Mouse (Mus musculus) C2C12 (cell line): Measurements from ENCODE around the gene Slc26a1. TPM values are rescaled to one million over a fixed set of nuclear protein-coding genes. Genes with fewer than 3 reads are reported as not detected.

Source experiments
- H3K27me3 ChIP-seq: one replicate; pipeline ENCODE4 v1.6.1; 2011; ENCODE audit not compliant: control insufficient read depth, insufficient read depth, insufficient read length
- H3K36me3 ChIP-seq: one replicate; pipeline ENCODE4 v1.6.1; 2011; ENCODE audit not compliant: control insufficient read depth, insufficient read depth
- H3K4me3 ChIP-seq: one replicate; pipeline ENCODE4 v1.5.1; 2011; ENCODE audit warnings: mild to moderate bottlenecking, control low read depth; ENCODE audit not compliant: poor library complexity, insufficient read depth, severe bottlenecking
- H3K79me2 ChIP-seq: one replicate; pipeline ENCODE4 v1.6.1; 2011; ENCODE audit not compliant: control insufficient read depth, insufficient read depth
- H3K79me3 ChIP-seq: one replicate; pipeline ENCODE4 v1.6.1; 2011; ENCODE audit warnings: low read depth, control low read depth
- H3ac ChIP-seq: one replicate; pipeline ENCODE3; 2011; ENCODE audit warnings: low read depth; ENCODE audit not compliant: control insufficient read depth, insufficient read length
- CEBPB ChIP-seq: IDR thresholded peaks from one replicate; pipeline ENCODE4 v1.6.1; 2011; ENCODE audit warnings: low read depth, mild to moderate bottlenecking, control low read depth, moderate library complexity
- CTCF ChIP-seq: IDR thresholded peaks from one replicate; pipeline ENCODE4 v1.5.1; 2011; ENCODE audit not compliant: control insufficient read depth, insufficient read depth, insufficient read length
- FOSL1 ChIP-seq: IDR thresholded peaks from one replicate; pipeline ENCODE4 v1.8.0; 2011; ENCODE audit warnings: mild to moderate bottlenecking, low read length; ENCODE audit not compliant: poor library complexity, insufficient read depth, severe bottlenecking
- MAX ChIP-seq: IDR thresholded peaks from one replicate; pipeline ENCODE4 v1.6.1; 2011; ENCODE audit warnings: mild to moderate bottlenecking, control low read depth
- MYOD1 ChIP-seq: IDR thresholded peaks from one replicate; pipeline ENCODE4 v1.6.1; 2011; ENCODE audit warnings: low read depth; ENCODE audit not compliant: control insufficient read depth, insufficient read length
- MYOG ChIP-seq: IDR thresholded peaks from one replicate; pipeline ENCODE4 v1.6.1; 2011; ENCODE audit not compliant: control insufficient read depth, insufficient read length; ENCODE audit errors: extremely low read depth
- USF1 ChIP-seq: IDR thresholded peaks from one replicate; pipeline ENCODE4 v1.6.1; 2011; ENCODE audit warnings: low read depth, mild to moderate bottlenecking, control low read depth, moderate library complexity
- polyA plus RNA-seq: library from polyadenylated mRNA; unstranded; fragments of >200 nt; fragmentation: generic; extraction: Trizol; gene quantifications from one replicate; pipeline ENCODE4 v1.2.1, GENCODE M21; 2012; ENCODE audit warnings: missing spikeins

The Slc26a1 gene
- polyA plus RNA-seq, 1 experiment, result 0.11 TPM

DNA sequence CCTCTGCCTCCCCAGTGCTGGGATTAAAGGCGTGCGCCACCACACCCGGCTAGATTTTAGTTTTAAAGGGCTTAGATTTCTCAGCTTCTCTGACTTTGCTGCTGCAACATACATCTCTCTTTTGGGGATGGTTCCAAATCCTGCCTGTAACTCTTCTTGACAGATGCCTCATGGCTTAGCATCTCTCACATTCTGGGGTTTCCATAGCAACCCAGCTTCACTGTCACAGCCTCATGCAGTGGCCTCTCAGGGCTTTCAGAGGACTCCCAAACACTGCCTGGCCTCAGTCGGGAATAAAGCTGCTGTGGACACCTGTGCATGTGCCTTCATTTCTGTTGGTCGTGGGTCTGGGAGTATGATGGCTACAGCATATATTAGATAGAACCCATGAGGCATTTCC lies 13.7 kb upstream of the Slc26a1 start:
- Histone ChIP-seq H3K79me3 (no peaks in the 10 kb centered on the region), H3K27me3 (no peaks in the 10 kb centered on the region), H3K79me2 (no peaks in the 10 kb centered on the region), H3K36me3 (no peaks in the 10 kb centered on the region), H3K4me3 (no peak overlapping the region), H3ac (no peak overlapping the region)
- TF ChIP-seq FOSL1, result no peak
- TF ChIP-seq MYOD1, result no peak
- TF ChIP-seq MYOG, result no peak
- TF ChIP-seq USF1, result no peak
- TF ChIP-seq CTCF, result no peak
- TF ChIP-seq MAX, result no peak
- no peak for TF ChIP-seq CEBPB

DNA sequence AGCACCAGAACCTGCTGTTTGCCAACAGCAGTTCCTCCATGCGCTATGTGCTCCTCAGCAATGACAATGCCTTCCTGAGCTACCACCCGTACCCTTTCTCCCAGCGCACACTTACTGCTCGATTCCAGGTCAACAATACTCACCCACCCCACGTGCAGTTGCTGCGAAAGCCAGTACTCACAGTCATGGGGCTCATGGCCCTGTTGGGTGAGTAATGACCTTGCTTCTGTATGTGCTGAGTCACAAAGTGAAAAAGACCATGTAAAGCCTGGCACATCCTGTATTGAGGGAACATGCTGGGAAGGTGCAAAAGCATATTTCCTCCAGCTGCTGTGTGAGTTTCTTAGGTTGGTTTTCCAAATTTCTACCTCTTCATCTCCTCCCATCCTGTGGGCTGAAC lies 5.5 kb upstream of the Slc26a1 start:
- no peaks in the 10 kb centered on the region for H3K79me3 ChIP-seq
- H3K4me3 ChIP-seq, result no peak overlapping the region
- H3K79me2 ChIP-seq, result no peaks in the 10 kb centered on the region
- no peaks in the 10 kb centered on the region for H3K36me3 ChIP-seq
- H3ac ChIP-seq, result no peak overlapping the region
- H3K27me3 ChIP-seq, result no peaks in the 10 kb centered on the region
- TF ChIP-seq MYOD1 (no peak), FOSL1 (no peak), MAX (no peak), CTCF (no peak), MYOG (no peak), USF1 (no peak), CEBPB (no peak)

DNA sequence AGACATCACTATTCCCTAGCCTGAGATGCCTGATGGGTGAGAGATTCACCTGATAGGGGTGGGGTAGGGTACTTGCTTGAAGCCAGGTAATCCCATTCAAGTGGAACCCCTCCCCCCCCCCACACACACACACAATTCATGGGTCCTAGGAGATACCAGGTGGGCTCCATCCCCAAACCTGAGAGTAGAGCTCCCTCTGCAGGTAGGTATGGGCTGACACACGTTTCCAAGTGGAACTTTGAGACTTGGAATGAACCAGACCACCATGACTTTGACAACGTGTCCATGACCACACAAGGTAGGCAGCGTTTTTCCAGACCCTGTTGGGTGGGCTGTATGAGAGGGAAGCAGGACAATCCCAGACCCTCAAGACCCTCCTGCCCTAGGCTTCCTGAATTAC lies 4.5 kb upstream of the Slc26a1 start:
- no peaks in the 10 kb centered on the region for H3K79me2 ChIP-seq
- H3K36me3 ChIP-seq, result no peaks in the 10 kb centered on the region
- no peak overlapping the region for H3ac ChIP-seq
- no peak overlapping the region for H3K4me3 ChIP-seq
- no peaks in the 10 kb centered on the region for H3K79me3 ChIP-seq
- H3K27me3 ChIP-seq, result no peaks in the 10 kb centered on the region
- TF ChIP-seq MYOG, result no peak
- no peak for TF ChIP-seq CEBPB

DNA sequence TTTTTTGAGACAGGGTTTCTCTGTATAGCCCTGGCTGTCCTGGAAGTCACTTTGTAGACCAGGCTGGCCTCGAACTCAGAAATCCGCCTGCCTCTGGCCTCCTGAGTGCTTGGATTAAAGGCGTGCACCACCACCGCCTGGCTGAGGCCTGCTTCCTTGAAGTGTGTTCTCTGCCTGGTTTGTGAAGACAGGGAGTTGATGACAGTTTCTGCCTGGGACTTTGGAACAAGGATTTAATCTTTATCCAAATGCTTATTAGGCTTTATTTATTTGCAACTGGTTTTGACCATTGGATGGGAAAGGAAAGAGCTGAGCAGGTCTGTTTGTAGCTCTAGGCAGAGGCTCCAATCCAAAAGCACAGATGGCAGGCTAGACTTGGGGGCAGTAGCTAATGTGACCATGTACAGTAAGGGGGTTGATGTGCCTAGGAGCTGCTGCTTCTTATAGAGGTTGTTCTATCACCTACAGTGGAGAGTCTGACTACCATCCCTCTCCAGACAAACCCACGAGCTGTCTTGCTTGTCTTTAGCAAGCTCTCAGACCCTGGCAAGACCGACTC lies 3.0 kb upstream of the Slc26a1 start:
- no peaks in the 10 kb centered on the region for H3K79me2 ChIP-seq
- H3K4me3 ChIP-seq, result no peak overlapping the region
- H3K36me3 ChIP-seq, result no peaks in the 10 kb centered on the region
- TF ChIP-seq MYOG, result no peak
- no peak overlapping the region for H3ac ChIP-seq
- H3K79me3 ChIP-seq, result no peaks in the 10 kb centered on the region
- H3K27me3 ChIP-seq, result no peaks in the 10 kb centered on the region

DNA sequence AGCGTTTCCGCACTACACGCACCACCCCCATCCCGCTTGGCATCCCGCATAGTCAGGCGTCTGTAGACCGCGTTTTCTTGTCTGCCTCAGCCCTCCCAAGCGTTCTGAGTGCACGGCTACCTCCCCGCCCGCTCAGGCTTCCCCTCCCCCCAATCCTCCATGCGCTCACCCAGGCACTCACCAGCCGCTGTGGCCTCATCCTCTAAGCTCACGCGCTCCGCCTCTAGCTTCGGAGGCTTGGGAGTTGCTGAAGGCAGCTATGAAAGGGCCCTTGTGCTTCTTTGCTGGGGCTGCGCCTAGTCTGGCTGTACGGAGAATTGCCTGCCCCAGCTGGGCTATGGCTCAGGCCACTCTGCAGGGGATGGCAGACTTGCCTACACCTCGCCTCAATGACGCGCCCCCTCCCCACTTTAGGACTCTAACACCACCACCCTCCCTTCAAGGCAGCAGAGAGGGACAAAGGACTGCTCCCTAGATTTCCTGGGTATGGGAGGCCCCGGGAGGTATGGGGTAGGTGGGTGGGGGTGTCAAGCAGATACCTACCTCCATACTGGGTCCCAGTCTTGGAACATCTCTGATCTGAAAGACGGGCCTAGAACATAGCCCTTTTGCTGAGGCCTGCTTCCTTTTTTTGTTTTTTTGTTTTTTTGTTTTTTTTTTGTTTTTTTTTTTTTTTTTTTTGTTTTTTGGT lies 2.4 kb upstream of the Slc26a1 start:
- Histone ChIP-seq H3K36me3 (no peaks in the 10 kb centered on the region), H3ac (no peak overlapping the region), H3K79me3 (no peaks in the 10 kb centered on the region), H3K4me3 (no peak overlapping the region), H3K27me3 (no peaks in the 10 kb centered on the region), H3K79me2 (no peaks in the 10 kb centered on the region)
- TF ChIP-seq FOSL1 (no peak), CEBPB (no peak), CTCF (no peak), USF1 (no peak), MYOD1 (no peak)

DNA sequence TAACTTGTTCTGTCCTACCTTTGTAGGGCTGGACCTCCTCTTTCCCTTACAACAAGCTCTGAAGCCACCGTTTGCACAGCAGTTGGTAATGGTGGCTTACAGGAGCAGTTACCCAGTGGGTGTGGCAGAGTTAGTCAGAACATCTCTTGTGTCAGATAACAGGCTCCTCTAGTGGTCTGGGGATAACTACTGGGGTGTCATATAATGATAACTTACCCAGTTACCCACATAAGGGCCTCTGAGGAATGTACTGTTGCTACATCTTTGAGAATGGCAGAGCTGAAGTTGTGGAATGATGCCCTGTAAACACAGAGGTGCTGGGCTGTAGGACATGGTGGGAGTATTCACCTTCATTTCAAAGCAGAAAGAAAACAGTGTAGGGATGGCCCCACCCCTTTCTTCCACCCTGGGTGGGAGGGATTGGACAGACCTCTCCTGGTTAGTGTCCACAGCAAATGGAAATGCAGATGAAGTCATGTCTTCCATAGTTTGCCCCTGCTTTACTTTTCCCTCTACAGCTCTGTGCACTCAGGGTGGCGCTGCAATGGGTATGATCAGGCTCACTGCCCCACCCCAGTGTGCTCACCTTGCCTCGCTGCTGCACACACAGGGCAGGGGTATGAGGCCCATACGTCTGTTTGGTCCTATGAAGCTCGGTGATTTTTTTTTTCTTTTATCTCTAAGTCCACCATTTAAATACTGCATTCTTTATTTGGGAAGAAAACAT lies 1.6 kb upstream of the Slc26a1 start:
- no peak for TF ChIP-seq CTCF
- no peak for TF ChIP-seq MAX
- no peak for TF ChIP-seq FOSL1
- no peak for TF ChIP-seq MYOD1
- TF ChIP-seq MYOG, result no peak
- no peak for TF ChIP-seq USF1
- TF ChIP-seq CEBPB, result no peak
- H3K4me3 ChIP-seq, result no peak overlapping the region

More for the DNA sequence above, 1.6 kb upstream of the Slc26a1 start:
- H3K79me3 ChIP-seq, result no peaks in the 10 kb centered on the region
- H3ac ChIP-seq, result no peak overlapping the region
- no peaks in the 10 kb centered on the region for H3K27me3 ChIP-seq
- H3K36me3 ChIP-seq, result no peaks in the 10 kb centered on the region
- no peaks in the 10 kb centered on the region for H3K79me2 ChIP-seq
